Mouse (Mus musculus): ENCODE data around the gene Epdr1.
A peak's percentile ranks its signal among the peaks of the same experiment; 100 is the strongest.
"Not testable (repeated sequence)": the region's sequence is repeated elsewhere in the genome, so short reads cannot be mapped to it uniquely, and the experiment has no call there.

The Epdr1 gene

DNA sequence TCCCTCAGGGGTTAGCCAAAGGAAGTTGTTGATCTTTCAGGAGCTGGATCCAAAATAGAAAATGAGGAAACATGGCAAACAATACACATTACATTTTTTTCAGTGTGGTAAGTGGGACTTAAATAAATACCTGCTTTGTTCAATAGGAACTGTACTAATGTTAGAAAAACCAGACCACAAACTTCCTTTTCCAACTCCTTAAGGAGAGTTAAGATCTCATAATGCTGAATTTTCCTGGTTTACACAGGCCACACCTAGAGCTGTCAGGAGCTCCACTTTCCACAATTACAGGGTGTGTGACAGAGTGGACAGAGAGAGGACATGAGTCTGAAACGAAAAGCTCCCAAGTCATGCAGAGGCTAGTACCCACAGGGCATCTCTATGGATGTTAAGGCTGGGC, 16.0 kb downstream of the Epdr1 start:
- no peak for DNase-seq

DNA sequence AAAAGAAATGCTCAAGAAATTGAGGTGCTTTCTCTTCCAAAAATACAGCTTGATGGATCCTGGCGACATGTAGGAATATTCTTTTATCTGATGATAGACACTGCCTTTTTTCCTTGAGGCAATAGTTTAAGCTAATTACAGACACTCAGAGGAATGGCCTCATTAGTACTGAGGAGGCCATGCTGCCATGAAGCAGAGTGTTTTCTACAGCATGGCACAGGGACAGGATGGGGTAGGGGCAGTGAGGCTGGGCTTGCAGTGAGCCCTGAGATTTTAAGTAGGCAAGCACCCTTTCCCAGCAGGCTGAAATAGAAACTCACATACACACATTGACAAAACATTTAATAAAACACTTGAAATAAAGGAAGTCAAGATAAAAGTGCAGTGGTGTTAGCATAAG, 17.2 kb downstream of the Epdr1 start:
- no peak for DNase-seq

DNA sequence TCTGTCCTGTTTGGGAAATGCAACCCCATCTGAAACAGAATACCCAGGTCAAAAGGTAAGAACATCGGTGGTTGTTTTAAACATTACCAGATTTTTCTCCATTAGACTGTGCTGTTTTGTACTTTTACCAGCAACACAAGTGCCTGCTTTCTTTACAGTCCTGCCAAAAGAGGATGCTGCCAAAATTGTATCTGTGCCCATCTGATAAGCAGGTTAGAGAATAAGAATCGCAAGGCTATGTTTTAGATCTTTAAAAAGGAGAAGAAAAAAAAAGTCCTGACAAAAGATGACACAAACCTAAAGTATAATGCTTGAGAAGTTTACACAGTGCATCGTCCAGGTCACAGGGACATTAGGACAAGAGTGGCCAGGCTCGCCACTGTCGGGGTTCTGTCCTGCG, 20.5 kb downstream of the Epdr1 start:
- DNase-seq: no peak

DNA sequence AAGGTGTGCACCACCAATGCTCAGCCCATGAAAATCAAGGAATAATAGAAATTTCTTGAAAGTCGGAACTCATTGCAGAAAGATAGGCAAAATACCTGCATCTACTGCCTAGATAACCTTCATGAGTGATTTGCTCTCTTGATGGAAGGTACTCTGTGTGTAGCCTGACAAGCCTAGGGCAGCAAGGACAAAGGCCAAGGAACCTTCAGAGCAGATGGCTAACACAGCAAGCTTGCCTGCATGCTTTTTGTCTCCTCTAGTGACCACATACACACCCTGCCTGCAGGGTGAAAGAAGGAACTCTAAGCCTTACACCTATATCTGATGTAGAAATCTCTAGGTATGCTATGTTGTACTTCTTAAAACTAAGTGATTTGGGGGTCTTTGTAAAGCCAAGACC, 24.6 kb downstream of the Epdr1 start:
- peak in 1 of 2 experiments; percentile 30 for DNase-seq

DNA sequence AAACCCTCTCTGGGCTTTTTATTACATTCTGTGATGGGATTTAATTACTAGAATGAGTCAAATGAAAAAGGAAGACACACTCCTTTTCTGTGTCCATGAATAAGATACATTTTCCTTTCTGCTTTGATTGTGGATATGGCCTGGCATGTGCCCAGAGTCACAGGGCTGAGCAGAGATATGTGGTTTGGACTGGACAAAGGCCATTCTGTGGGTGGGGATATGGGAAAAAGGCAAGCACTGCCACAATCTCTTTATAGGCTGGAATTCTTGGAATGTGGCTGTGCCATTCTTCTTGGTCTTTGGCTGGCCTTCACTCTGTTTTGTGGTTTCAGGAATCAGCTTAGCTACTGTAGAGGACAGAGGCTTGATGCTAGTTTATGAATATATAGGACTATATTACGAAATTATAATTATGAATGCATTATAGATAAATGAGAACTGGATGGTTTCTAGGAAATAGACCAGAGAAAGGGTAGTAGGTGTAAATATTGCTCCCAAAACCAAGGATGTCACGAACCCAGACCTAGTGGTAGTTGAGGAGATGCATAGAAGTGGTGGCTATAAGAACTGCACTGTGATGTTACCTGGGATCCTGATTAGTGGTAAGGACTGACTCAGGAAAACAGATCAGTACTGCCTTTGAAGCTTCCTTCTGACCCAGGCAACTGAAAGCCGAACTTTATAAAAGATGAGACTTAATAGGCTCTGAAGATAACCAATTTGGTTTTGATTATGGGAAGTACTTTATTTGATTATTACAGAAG, 28.5 kb downstream of the Epdr1 start:
- DNase-seq: no peak

DNA sequence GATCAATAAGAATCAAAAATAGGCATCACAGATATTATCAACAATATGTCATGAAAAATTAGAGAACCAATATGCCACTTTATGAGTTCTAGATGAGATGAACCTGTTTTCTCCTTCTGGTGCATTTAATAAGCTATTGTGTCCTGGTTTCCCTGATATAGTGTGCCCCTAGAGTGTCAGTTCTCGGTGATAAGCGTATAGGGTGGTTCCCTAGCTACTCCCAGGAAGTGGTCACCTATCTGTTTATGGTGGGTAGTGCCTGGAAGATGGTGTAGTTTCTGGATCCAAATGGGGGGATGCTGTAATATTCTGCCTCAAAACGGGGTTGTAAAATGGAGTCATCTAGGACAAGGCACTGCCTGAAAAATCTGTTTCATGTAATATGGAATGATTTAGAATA, 43.8 kb downstream of the Epdr1 start:
- DNase-seq: no peak

DNA sequence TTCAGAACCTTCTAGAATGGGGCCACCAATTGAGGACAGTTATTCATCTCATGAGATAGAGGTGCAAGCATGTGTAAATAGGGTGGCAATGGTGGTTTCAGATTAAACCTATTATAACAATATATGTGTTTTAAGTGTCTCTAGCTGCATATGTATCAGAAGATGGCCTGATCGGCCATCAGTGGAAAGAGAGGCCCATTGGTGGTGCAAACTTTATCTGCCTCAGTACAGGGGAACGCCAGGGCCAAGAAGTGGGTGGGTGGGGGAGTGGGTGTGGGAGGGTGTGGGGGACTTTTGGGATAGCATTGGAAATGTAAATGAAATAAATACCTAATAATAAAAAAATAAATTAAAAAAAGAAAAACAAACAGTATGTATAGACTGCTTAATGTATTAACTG, 45.0 kb downstream of the Epdr1 start:
- not testable (repeated sequence) for DNase-seq

DNA sequence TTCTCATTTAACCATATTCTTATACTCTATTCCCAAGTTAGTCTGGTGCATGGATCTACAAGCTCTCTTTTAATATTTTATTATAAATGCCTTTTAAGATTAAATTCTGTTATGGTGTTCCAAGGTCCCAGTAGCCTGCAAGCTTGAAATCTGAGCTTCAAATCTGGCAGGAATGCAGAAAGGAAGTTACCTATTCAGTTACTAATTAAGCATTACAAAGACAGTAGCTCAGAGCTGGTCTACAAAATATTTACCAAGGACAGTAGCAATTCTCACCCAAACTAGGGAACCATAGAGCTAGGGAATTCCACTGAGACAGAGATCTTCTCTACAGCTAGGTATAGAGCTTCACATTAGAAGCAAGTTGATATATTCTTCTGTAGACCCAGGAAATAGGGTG, 49.6 kb downstream of the Epdr1 start:
- DNase-seq: not testable (repeated sequence)

DNA sequence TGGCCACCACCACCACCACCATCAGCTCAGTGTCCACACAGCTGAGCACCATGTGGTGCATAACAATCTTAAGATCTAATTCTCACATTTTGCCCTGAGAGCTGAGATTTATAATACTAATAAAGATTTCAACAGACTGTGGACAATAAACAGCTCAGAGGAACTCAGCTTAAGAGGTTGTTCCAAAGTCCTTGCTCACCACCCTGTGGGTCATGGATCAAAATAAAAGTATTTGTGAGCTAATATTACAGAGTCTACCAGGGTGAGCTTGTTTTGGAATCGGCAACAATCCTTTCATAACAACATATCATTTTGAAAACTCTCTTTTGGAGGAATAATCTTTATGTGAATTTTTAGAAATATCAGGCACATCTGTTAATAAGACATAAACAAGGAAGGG, 57.2 kb downstream of the Epdr1 start:
- no peak for DNase-seq

DNA sequence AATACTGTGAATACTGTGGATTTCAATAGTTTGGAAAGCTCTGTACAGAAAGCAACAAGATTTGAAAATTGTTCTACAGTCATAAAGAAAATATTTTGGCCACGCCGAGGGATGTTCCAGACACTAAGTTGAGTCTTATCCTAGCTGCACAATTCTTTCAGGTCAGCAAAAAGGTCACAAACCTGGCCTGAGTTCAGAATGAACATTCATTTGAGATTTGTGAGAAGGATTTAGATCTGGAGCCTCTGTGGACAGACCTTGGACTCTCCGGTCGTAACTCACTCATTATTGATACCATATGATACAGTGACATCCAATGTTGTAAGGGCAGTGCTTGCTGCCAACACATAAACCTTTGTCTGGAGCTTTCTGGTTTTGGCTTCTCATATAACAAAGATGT, 64.3 kb downstream of the Epdr1 start:
- no peak for DNase-seq

Measured in cerebellum, postnatal 36 days (tissue).